Mouse (Mus musculus) testis, adult 2 months (tissue): ENCODE data around the gene Vmp1. TPM values are rescaled to one million over a fixed set of nuclear protein-coding genes. Genes with fewer than 3 reads are reported as not detected.

Experiments used
- H3K27ac ChIP-seq: fragments of 200-500 bp; 2 replicates; pipeline ENCODE4 v1.5.1; 2012; ENCODE audit warnings: low read depth, low read length; ENCODE audit not compliant: control insufficient read depth, insufficient read depth
- H3K27me3 ChIP-seq: fragments of 200-500 bp; 2 replicates; pipeline ENCODE4 v1.6.1; 2012; ENCODE audit warnings: mild to moderate bottlenecking, low read length, moderate library complexity; ENCODE audit not compliant: control insufficient read depth, insufficient read depth
- H3K36me3 ChIP-seq: fragments of 200-500 bp; 2 replicates; pipeline ENCODE4 v1.6.1; 2012; ENCODE audit warnings: mild to moderate bottlenecking, low read length; ENCODE audit not compliant: control insufficient read depth, insufficient read depth
- H3K4me1 ChIP-seq: fragments of 200-500 bp; 2 replicates; pipeline ENCODE4 v1.6.1; 2012; ENCODE audit warnings: low read length; ENCODE audit not compliant: control insufficient read depth, insufficient read depth
- H3K4me3 ChIP-seq: fragments of 200-500 bp; 2 replicates; pipeline ENCODE4 v1.5.1; 2012; ENCODE audit warnings: low read depth, mild to moderate bottlenecking, low read length, moderate library complexity, mixed read lengths; ENCODE audit not compliant: control insufficient read depth
- CTCF ChIP-seq: fragments of 200-500 bp; IDR thresholded peaks from 2 replicates; pipeline ENCODE4 v1.5.1; 2012; ENCODE audit warnings: low read depth, mild to moderate bottlenecking, inconsistent platforms, low read length, moderate library complexity; ENCODE audit not compliant: control insufficient read depth, insufficient read depth, insufficient replicate concordance
- POLR2A ChIP-seq: fragments of 200-500 bp; IDR thresholded peaks from 2 replicates; pipeline ENCODE4 v1.6.1; 2012; ENCODE audit warnings: low read depth, mild to moderate bottlenecking, inconsistent platforms, low read length, moderate library complexity; ENCODE audit not compliant: control insufficient read depth
- polyA plus RNA-seq: library from polyadenylated mRNA; depleted of rRNA; stranded (reverse); fragments of >200 nt; gene quantifications from 2 replicates; pipeline ENCODE4 v1.2.3, GENCODE M21; 2012

The Vmp1 gene
- polyA plus RNA-seq, 1 experiment: 19.0 TPM

DNA sequence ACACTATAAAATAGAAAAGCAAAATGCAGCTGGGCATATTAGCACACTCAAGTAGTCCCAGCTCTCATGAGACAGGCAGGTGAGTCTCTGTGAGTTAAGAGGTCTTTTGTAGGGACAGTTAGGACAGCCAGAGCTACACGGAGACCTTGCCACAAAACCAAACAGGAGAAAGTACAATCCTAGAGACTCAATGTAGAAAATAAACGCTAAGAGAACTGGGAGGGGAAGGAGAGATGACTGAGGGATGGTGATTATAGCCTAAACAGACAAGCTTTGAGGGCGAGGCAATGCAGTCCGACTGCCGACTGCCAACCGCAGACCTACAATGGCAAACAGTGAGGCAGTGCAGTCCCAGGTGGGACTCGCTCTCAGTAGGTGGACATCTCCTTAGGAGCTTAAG is 95.8 kb downstream of the Vmp1 start:
- H3K27me3 ChIP-seq: no peaks in the 10 kb centered on the region
- no peak overlapping the region for H3K4me3 ChIP-seq
- H3K36me3 ChIP-seq: no peaks in the 10 kb centered on the region
- no peak overlapping the region; the same call in 1 of the 2 replicates for H3K27ac ChIP-seq
- TF ChIP-seq CTCF: no peak
- no peak for TF ChIP-seq POLR2A
- no peaks in the 10 kb centered on the region for H3K4me1 ChIP-seq

DNA sequence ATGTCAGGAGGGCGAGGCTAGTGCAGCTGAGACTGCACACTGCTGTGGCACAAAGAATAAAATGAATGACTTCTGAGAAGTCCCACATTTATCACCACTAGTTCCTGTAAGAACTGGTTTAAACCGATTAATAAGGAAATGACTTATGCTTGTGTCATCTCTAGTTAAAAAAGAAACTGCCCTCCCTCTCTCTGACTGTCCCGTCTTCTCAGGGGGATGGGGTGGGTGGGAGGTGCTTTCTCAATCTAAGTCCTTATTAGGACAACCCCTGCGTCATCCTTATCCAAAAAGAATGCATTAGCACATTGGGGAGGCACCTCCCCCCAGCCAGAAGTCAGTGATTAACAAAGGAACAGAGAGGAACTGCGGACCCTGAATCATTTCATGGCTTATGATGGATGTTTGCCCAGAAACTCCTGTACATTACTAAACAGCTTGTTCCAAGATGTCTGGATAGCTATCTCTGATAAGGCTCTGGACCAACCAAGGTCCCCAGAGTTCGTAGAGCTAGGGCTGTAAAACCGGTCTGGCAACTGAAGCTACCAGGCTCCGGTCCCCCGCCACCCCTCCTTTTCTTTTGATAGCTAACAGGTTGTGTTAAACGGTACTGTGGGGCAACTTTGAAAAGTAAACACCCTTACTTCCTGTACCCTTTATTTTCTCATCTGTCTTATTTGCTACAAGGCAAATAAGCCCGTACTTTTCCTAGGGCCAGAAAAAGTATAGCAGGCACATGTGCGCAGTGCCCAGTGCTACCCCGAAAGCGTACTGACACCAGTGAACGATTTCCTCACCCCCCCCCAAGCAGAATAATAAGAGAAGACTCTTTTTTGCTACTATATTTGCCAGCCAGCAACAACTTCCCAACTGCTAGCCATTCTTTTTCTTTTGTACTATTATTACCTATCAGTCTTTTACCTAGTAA is 96.5 kb downstream of the Vmp1 start:
- Histone ChIP-seq H3K36me3 (no peaks in the 10 kb centered on the region), H3K4me3 (no peak overlapping the region), H3K4me1 (no peaks in the 10 kb centered on the region), H3K27me3 (no peaks in the 10 kb centered on the region), H3K27ac (peak overlapping the region; percentile 84)
- TF ChIP-seq POLR2A (peak; percentile 39; the same call in 1 of the 2 replicates), CTCF (no peak)

DNA sequence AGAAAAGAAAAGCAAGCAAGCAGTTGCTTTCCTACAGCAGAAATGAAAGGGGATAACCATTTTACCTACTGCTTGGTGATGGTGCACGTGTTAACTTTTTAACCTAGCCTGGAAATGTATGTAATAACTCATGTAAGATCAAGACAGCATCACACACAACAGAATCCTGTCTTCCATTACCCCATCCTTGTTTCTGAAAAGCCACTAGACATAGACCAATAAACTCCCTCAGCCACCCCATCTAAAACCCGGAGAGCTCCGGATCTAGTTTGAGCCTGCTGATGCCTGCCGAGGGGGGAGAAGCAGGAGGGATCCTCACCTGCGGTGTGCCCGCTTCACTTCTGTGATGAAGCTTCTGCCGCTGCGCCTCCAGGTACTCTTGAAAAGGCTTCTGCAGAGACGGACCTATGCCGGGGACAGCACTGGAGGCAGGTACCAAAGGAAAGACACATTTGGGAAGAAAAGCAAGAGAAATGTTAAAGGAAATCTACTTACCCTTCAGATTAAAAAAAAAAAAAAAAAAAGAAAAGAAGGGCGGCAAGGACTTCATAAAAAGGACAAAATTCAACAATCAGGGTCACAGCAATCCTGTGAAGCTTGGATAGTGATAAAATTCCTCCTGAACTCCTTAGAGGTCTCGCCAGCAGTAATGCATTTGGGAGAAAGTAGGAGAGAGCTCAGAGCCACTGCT is 97.3 kb downstream of the Vmp1 start:
- H3K27me3 ChIP-seq: no peaks in the 10 kb centered on the region
- H3K4me3 ChIP-seq: peak overlapping the region; percentile 75
- no peaks in the 10 kb centered on the region for H3K36me3 ChIP-seq
- H3K4me1 ChIP-seq: no peaks in the 10 kb centered on the region
- TF ChIP-seq POLR2A (0 out of 2 replicates have a peak, but pooled peaks have one; percentile 5), CTCF (no peak)
- peak overlapping the region; percentile 84 for H3K27ac ChIP-seq

DNA sequence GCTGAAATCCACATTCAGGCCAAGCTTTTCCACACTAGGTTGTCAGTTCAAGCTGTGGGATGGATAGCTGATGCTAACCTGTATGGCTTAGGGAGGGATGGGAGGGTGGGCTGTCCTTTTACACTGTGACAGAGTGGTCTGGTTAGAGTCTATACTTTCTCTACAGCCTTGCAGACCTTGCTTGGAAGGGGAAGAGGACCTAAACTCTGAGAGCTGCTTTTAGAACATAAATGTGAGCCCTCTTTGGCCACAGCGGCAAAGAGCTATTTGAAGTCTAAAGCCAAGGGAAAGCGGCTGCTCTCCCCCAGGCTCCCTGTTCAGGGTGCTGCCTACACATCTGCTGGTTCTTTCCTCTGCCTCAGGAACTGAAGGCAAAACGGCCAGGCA is 98.0 kb downstream of the Vmp1 start:
- no peaks in the 10 kb centered on the region for H3K36me3 ChIP-seq
- peak overlapping the region; percentile 39; the same call in 1 of the 2 replicates for H3K27ac ChIP-seq
- H3K4me3 ChIP-seq: peak overlapping the region; percentile 43
- no peak for TF ChIP-seq POLR2A
- no peak for TF ChIP-seq CTCF
- H3K4me1 ChIP-seq: no peaks in the 10 kb centered on the region
- H3K27me3 ChIP-seq: no peaks in the 10 kb centered on the region

DNA sequence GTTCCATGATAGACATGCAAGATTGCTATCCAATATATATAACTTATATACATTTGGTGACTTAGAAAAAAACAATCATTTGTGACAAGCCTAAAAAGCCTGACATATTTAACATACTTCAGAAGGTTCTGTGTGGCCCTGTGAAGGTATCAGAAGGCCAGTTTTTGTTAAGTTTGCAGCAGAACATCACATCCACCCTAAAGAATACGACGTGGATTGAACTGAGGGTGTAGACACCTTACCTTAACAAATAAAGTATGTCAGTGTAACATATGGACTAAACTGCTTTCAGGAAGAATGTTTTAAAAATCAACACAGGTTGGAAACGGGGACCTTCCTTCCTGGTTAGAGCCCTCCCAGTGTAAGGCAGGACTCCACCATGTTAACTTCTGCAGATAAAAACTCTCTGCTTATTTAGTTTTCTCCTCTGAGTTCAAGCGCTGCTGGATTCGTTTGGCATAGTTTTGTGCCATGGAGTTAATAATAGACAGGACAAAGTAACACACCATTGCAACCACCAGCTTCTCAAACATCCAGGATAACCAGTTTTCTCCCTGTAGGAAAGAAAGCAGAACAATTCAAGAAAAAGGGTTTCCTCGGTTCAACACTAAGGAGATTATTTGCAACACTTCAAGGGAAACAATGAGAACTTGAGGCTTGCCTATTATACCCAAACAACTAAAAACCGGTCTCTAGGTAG is 98.6 kb downstream of the Vmp1 start:
- H3K27me3 ChIP-seq: no peaks in the 10 kb centered on the region
- no peaks in the 10 kb centered on the region for H3K36me3 ChIP-seq
- no peak overlapping the region; the same call in 1 of the 2 replicates for H3K4me3 ChIP-seq
- peaks cover 1% of the 10 kb centered on the region for H3K4me1 ChIP-seq
- H3K27ac ChIP-seq: peak overlapping the region; percentile 21
- TF ChIP-seq POLR2A (no peak), CTCF (no peak)

DNA sequence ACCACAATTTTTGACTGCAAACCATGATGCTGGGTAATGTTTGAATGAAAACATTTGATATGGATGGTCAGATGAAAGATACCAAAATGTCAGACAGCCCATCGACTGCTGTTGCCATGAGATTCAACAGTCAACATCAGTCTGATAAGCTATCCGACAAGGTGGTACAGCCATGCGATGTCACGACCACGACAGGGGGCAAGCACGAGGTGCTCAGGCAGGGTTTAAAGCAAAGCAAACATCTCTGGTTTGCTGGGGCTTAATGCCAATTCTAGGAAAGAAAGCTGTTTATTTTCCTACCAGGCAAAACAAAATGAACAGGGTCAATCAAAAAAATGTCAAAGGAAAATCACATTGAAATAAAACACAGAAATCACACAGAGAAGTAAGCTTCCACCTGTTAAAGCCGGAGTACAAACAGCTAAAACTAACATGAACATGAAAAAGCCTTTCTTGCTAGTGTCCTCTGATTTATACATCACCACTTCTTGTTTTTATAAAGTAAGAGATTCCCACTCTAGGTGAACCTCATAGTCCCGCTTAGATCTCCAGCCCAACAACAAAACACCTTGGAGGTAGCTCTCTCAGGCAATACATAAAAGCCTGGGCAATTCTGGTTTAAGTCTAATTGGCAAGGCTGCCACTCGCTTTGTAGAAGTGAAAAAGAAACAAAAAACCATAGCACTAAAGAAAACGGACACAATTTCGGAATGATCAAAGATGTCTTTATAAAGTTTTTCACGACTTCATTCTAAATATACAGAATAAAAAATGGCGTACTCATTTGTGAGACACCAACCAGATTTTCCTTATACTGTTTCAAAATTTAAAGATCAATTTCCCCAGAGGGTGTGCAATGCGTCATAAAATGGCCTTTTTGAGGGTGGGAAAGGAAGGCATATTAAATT is 99.4 kb downstream of the Vmp1 start:
- no peak overlapping the region for H3K4me3 ChIP-seq
- H3K36me3 ChIP-seq: no peaks in the 10 kb centered on the region
- H3K27ac ChIP-seq: no peak overlapping the region
- H3K27me3 ChIP-seq: no peaks in the 10 kb centered on the region
- peaks cover 8% of the 10 kb centered on the region for H3K4me1 ChIP-seq
- TF ChIP-seq CTCF (no peak), POLR2A (no peak)
